Mouse (Mus musculus) activated CD4-positive, CD25-positive, alpha-beta regulatory T cell, adult 4 months (primary cell): ENCODE data around the gene 4933400A11Rik. TPM values are rescaled to one million over a fixed set of nuclear protein-coding genes. Genes with fewer than 3 reads are reported as not detected.

ENCODE experiments used
- ATAC-seq: one replicate; pipeline ENCODE4 v1.8.0; 2017
- polyA plus RNA-seq, 2 experiments: library from polyadenylated mRNA; unstranded; fragments of 100-300 nt; shearing (Covaris generic); gene quantifications; one replicate each; pipeline ENCODE4 v1.2.1; 2017

Gene 4933400A11Rik
- not detected for polyA plus RNA-seq

DNA sequence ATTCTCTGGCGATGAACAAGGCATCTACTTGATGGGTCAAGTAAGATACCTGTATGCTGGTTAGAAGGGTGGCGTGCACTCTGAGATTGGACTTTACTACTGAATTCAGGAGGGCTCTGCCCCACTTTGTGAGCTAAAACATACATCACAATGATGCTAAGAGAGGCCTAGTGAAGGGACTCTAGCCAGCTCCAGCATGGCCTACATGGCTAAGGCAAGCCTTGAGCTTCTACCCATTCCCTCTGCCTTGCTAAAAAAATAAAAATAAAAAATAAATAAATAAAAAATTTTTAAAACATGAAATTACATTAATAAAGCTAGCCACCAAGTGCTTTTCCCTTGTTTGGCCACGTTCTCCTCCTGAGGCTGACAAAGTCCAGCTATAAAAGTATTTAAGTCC lies at the start of gene 4933400A11Rik:
Gene 4933400A11Rik, minus strand, starts transcription at position 101 of the 400 bp plus-strand sequence.
- ATAC-seq = no peak

DNA sequence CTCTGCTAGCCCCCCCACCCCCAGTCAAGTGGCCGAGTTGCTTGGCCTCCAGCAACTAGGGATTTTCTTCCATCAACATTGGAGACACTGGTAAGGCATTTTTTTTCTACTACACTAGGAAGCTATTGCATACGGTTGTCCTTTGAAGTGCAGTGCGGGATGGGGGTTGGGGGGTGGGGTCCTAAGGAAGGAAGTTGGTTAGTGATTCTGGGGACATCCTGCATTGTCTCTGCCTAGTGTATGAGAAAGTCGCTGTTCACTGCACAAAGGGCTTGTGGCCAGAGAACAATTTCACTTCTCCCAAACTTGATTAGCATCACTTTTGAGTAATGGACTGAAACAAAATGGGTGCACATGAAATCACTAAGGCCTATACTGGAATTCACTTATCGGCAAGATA lies 48.7 kb upstream of the 4933400A11Rik start:
- peak; percentile 32 for ATAC-seq

- no peak for ATAC-seq
Measured at GRCm38 (mm10) chrX:169827720-169828119, 48.3 kb upstream of the 4933400A11Rik start.

GRCm38 (mm10) chrX:169826947-169827346 lies 47.5 kb upstream of the 4933400A11Rik start:
- no peak for ATAC-seq

GRCm38 (mm10) chrX:169813673-169814072 lies 34.2 kb upstream of the 4933400A11Rik start:
- ATAC-seq = no peak

DNA sequence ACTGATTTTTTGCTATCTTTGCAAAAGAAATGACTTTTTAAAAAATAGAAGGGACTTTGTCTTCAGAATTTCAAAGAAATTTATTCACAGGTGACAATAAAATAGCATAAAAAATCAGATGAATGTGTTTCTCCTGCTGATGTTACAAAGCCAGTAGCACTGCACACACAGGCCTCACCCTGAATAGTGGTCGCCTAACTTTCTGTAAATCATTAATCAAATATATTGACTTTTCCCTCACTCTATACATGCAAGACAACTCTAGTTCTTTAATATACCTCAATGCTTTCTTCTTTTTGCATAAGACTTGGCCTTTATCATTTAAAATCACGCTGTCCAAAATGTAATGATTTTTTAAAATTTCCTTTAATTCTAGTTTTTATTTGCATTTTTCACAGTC lies 32.3 kb upstream of the 4933400A11Rik start:
- ATAC-seq = no peak

DNA sequence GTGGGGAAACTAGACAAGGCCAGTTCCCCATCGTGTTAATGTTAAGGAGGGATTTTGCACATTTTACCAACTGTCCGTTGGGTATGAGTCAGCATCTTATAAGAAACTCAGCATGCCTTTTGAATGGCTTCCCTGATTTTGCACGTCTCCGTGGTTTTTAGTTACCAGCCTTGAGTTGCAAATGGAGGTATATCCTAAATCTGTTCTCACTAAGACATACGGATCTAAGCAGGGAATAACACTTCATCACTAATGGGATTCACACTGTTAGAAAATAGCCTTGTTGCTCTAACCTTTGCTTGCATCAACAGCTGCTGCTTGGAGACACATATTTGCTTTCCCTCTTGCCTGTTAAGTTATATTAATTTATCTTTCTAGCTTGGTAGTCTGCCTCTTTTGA lies 31.9 kb upstream of the 4933400A11Rik start:
- no peak for ATAC-seq

- ATAC-seq = no peak
Measured at GRCm38 (mm10) chrX:169807744-169808143, 28.3 kb upstream of the 4933400A11Rik start.

- no peak for ATAC-seq
Measured at GRCm38 (mm10) chrX:169805791-169806190, 26.4 kb upstream of the 4933400A11Rik start.

DNA sequence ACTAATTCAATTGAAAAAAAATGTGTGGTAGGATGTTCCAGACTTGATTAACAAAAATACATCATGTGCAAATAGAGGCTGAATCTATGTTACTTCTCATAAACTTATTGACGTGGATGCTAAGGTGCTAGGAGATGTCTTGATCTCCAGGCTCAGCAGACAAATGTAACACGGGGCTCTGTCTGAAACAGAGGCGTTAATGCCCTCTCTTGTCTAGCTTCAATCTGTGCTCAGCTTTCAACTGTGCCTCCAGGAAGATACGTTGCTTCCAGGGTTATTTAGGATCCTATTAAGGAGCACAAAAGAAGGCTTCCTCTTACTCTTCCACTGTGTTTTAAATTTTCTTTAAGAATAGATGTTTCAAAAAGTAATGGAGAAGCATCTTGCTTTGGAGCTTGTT lies 20.8 kb upstream of the 4933400A11Rik start:
- no peak for ATAC-seq

GRCm38 (mm10) chrX:169798987-169799680 lies 19.7 kb upstream of the 4933400A11Rik start:
- no peak for ATAC-seq

- ATAC-seq = no peak
Measured at GRCm38 (mm10) chrX:169797148-169797547, 17.7 kb upstream of the 4933400A11Rik start.

- ATAC-seq = no peak
Measured at GRCm38 (mm10) chrX:169794831-169795311, 15.4 kb upstream of the 4933400A11Rik start.

GRCm38 (mm10) chrX:169794421-169794820 lies 15.0 kb upstream of the 4933400A11Rik start:
- no peak for ATAC-seq

DNA sequence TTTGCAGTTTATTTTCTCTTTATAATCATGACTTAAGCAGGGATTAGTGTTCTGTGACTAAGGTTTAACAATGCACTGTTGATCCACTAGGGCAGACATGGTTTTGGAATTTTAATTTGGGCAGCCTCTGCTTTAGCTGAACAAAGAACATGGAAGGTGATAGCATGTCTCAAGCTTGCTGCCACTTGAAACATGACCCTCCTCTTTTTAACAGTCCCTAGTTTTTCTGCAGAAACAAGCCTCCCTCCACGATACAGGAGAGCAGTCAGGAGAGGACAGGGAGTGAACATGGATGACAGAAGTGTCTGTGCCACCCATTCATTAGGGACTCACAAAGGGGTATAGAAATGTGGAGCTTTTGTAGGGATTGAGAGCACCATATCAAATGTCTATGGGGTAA lies 13.4 kb upstream of the 4933400A11Rik start:
- ATAC-seq = no peak

- no peak for ATAC-seq
Measured at GRCm38 (mm10) chrX:169789702-169790101, 10.3 kb upstream of the 4933400A11Rik start.

GRCm38 (mm10) chrX:169758001-169758400 lies 21.4 kb downstream of the 4933400A11Rik start:
- no peak for ATAC-seq

DNA sequence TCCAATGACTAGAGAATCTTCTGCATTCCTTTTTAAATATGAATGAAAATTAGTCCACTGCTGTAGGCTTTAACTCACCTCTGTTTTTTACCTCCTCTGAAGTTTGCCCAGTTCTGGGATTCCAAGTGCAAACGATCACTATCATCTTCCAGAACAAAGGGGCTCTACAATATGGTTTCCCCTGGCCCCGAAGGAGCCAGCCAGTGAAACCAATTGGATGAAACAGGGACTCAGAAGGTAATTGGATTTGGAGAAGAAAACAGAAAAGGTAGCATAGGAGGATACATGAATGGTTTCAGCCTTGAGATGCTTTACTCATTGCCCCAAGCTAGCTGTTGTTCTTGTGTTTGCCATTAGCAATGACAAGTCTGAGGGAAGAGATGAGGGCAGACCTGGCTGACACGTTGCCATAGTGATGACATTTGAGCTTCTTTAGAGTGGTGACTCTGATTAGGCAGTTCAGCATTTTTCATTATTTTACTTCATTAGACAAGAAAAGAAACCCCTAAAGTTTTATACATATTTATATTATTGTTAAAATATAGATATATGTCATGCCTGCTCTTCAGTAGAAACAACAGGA lies 44.0 kb downstream of the 4933400A11Rik start:
- ATAC-seq = no peak

Other genes starting within 250 kb of the 4933400A11Rik start
- gene Mid1, start 94.4 kb downstream of the 4933400A11Rik start, polyA plus RNA-seq = 1 to 10 TPM in 1 of 2 experiments, under 1 TPM in 1; 0.89 to 1.3 TPM
- 1 to 10 TPM; 8.8 to 9.1 TPM for gene Gm21887, start 230.0 kb upstream of the 4933400A11Rik start, polyA plus RNA-seq